Mouse (Mus musculus) embryonic fibroblast, embryonic 13.5 days (primary cell): ENCODE data around the gene Gnptg.

Source experiments
- CTCF ChIP-seq: IDR thresholded peaks from 2 replicates; pipeline ENCODE4 v1.5.1; 2011; ENCODE audit warnings: mild to moderate bottlenecking, control low read depth, low read length, moderate library complexity, borderline replicate concordance; ENCODE audit not compliant: insufficient read depth
- POLR2A ChIP-seq: IDR thresholded peaks from 2 replicates; pipeline ENCODE4 v1.6.1; 2011; ENCODE audit warnings: low read depth, mild to moderate bottlenecking, control low read depth, low read length, moderate library complexity

GRCm38 (mm10) chr17:25230700-25231099, 9.2 kb downstream of the Gnptg start:
- TF ChIP-seq POLR2A, result no peak
- TF ChIP-seq CTCF, result no peak
